In genomic region chr16:10968299-10968698, GRCm38 (mm10) we compare ENCODE assay signal across 18 mouse cellular contexts.
DNase-seq lines count a peak whose midpoint lies in the region; ATAC-seq and TF ChIP-seq lines count a peak whose summit lies in the region.
"Had no signal": no experiment of that assay in that cellular context is flagged by ENCODE, and none has a peak within 500 bp of the region (broad histone marks: within the 10 kb centered on the region; RNA-seq: fewer than 3 reads in every experiment).

No protein-coding gene starts in this region.

- no peak overlapping the region for H3K4me3 ChIP-seq in kidney, adult 2 months (ENCODE audit: insufficient read depth, low read depth, low read length)
- no peak overlapping the region for H3K4me3 ChIP-seq in kidney, embryonic 14.5 days (ENCODE audit: low read length)
- H3K4me3 ChIP-seq in midbrain, embryonic 10.5 days = no peak overlapping the region
- no peak overlapping the region for H3K4me3 ChIP-seq in midbrain, embryonic 13.5 days (replicated peaks)
- H3K4me3 ChIP-seq in kidney, embryonic 15.5 days (replicated peaks) = no peak overlapping the region
- no peak overlapping the region for H3K4me3 ChIP-seq in stomach, postnatal 0 days (ENCODE audit: low read depth, low read length)
- H3K4me3 ChIP-seq: embryonic facial prominence, embryonic 12.5 days; heart, embryonic 13.5 days; left cerebral cortex, adult 2 months; limb, embryonic 13.5 days; megakaryocyte, embryonic 14.5 days had no signal

- no peak overlapping the region for H3K9ac ChIP-seq in kidney, embryonic 14.5 days (ENCODE audit: low read depth, low read length)
- no peak overlapping the region for H3K9ac ChIP-seq in midbrain, embryonic 13.5 days (replicated peaks)
- H3K9ac ChIP-seq in kidney, embryonic 15.5 days = no peak overlapping the region
- H3K9ac ChIP-seq in stomach, postnatal 0 days (ENCODE audit: low read length) = 0 out of 2 replicates have a peak overlapping the region, but pooled peaks have one; percentile 8
- H3K9ac ChIP-seq: embryonic facial prominence, embryonic 12.5 days; forebrain, postnatal 0 days; heart, embryonic 13.5 days; limb, embryonic 13.5 days had no signal

- no peaks in the 10 kb centered on the region for H3K9me3 ChIP-seq in kidney, embryonic 14.5 days (ENCODE audit: control insufficient read depth, low read length)
- no peaks in the 10 kb centered on the region for H3K9me3 ChIP-seq in midbrain, embryonic 10.5 days (replicated peaks)
- no peaks in the 10 kb centered on the region for H3K9me3 ChIP-seq in midbrain, embryonic 13.5 days
- no peaks in the 10 kb centered on the region for H3K9me3 ChIP-seq in kidney, embryonic 15.5 days (replicated peaks)
- no peaks in the 10 kb centered on the region for H3K9me3 ChIP-seq in stomach, postnatal 0 days (ENCODE audit: control insufficient read depth, low read length)
- H3K9me3 ChIP-seq: embryonic facial prominence, embryonic 12.5 days; heart, embryonic 13.5 days; limb, embryonic 13.5 days; megakaryocyte, embryonic 14.5 days had no signal

- no peak for TF ChIP-seq CTCF in kidney, adult 2 months (conservative IDR thresholded peaks at IDR 0.05; ENCODE audit: insufficient read depth, insufficient read length, low read depth, low read length)
- no peak for TF ChIP-seq CTCF in stomach, postnatal 0 days (IDR thresholded peaks at IDR 0.05; ENCODE audit: low read depth)

- no peak overlapping the region for H3K4me2 ChIP-seq in kidney, embryonic 14.5 days (replicated peaks; ENCODE audit: low read depth, low read length)
- no peak overlapping the region for H3K4me2 ChIP-seq in midbrain, embryonic 13.5 days (replicated peaks)
- no peak overlapping the region for H3K4me2 ChIP-seq in kidney, embryonic 15.5 days
- no peak overlapping the region for H3K4me2 ChIP-seq in stomach, postnatal 0 days (replicated peaks; ENCODE audit: low read depth)
- H3K4me2 ChIP-seq: embryonic facial prominence, embryonic 12.5 days; heart, embryonic 13.5 days; limb, embryonic 13.5 days had no signal

- TF ChIP-seq EP300 in stomach, postnatal 0 days (optimal IDR thresholded peaks at IDR 0.05) = no peak

- peak; percentile 72 for DNase-seq in kidney, adult 2 months
- DNase-seq in midbrain, embryonic 10.5 days (ENCODE audit: low spot score) = no peak
- DNase-seq in stomach, postnatal 0 days (ENCODE audit: low spot score) = no peak
- DNase-seq in left cerebral cortex, adult 8-10 months (ENCODE audit: low spot score in 2 of 2) = no peak
- DNase-seq: cerebellum, adult 9-10 months; forebrain, postnatal 0 days; heart, postnatal 4 days; right cerebral cortex, postnatal 14 days; thymus, adult 18-20 months had no signal

- no peaks in the 10 kb centered on the region for H3K36me3 ChIP-seq in kidney, adult 2 months (ENCODE audit: control insufficient read depth, insufficient read depth, low read length)
- H3K36me3 ChIP-seq in kidney, embryonic 14.5 days (ENCODE audit: control insufficient read depth, insufficient read depth, low read length) = peaks cover 20% of the 10 kb centered on the region
- peaks cover 34% of the 10 kb centered on the region for H3K36me3 ChIP-seq in midbrain, embryonic 10.5 days
- H3K36me3 ChIP-seq in midbrain, embryonic 13.5 days = peaks cover 9% of the 10 kb centered on the region
- H3K36me3 ChIP-seq in kidney, embryonic 15.5 days = peaks cover 33% of the 10 kb centered on the region
- H3K36me3 ChIP-seq in stomach, postnatal 0 days (ENCODE audit: control insufficient read depth, insufficient read depth, low read length) = peaks cover 8% of the 10 kb centered on the region; the same call in 1 of the 2 replicates

- ATAC-seq in kidney, embryonic 14.5 days (ENCODE audit: low FRiP score, low TSS enrichment) = no peak
- no peak for ATAC-seq in midbrain, embryonic 13.5 days
- ATAC-seq in kidney, embryonic 15.5 days (replicated peaks; ENCODE audit: low FRiP score) = no peak
- ATAC-seq in stomach, postnatal 0 days (ENCODE audit: low FRiP score, low TSS enrichment) = no peak; the same call in 1 of the 2 replicates
- ATAC-seq: forebrain, postnatal 0 days; inflammation-experienced regulatory T-cells, adult 6 months had no signal

- TF ChIP-seq POLR2A in kidney, adult 2 months (IDR thresholded peaks at IDR 0.05; ENCODE audit: low read depth, low read length) = no peak

- WGBS in kidney, adult 2 months = 58% methylated on average over 4 of the region's 4 CpGs
- 91% methylated on average over 4 of the region's 4 CpGs for WGBS in kidney, embryonic 14.5 days
- 94% methylated on average over 4 of the region's 4 CpGs for WGBS in midbrain, embryonic 10.5 days
- WGBS in midbrain, embryonic 13.5 days = 93% methylated on average over 4 of the region's 4 CpGs
- WGBS in kidney, embryonic 15.5 days = 73% methylated on average over 4 of the region's 4 CpGs
- 69% methylated on average over 4 of the region's 4 CpGs for WGBS in stomach, postnatal 0 days

- peaks cover 18% of the 10 kb centered on the region for H3K4me1 ChIP-seq in kidney, adult 2 months (ENCODE audit: control insufficient read depth, insufficient read depth, low read length)
- H3K4me1 ChIP-seq in kidney, embryonic 14.5 days (ENCODE audit: control insufficient read depth, insufficient read depth, low read length) = peaks cover 3% of the 10 kb centered on the region; the same call in 1 of the 2 replicates
- peaks cover 29% of the 10 kb centered on the region for H3K4me1 ChIP-seq in midbrain, embryonic 10.5 days
- H3K4me1 ChIP-seq in midbrain, embryonic 13.5 days (replicated peaks) = no peaks in the 10 kb centered on the region; the same call in 1 of the 2 replicates
- H3K4me1 ChIP-seq in kidney, embryonic 15.5 days = peaks cover 43% of the 10 kb centered on the region
- no peaks in the 10 kb centered on the region; the same call in 1 of the 2 replicates for H3K4me1 ChIP-seq in stomach, postnatal 0 days (replicated peaks; ENCODE audit: control insufficient read depth, insufficient read depth)

- H3K27ac ChIP-seq in kidney, adult 2 months (ENCODE audit: insufficient read depth, low read depth, low read length) = peak overlapping the region; percentile 61
- no peak overlapping the region for H3K27ac ChIP-seq in kidney, embryonic 14.5 days (ENCODE audit: low read depth, low read length)
- H3K27ac ChIP-seq in midbrain, embryonic 10.5 days (replicated peaks) = peak overlapping the region; percentile 42
- no peak overlapping the region for H3K27ac ChIP-seq in midbrain, embryonic 13.5 days
- peak overlapping the region; percentile 15; the same call in 1 of the 2 replicates for H3K27ac ChIP-seq in kidney, embryonic 15.5 days
- no peak overlapping the region; the same call in 1 of the 2 replicates for H3K27ac ChIP-seq in stomach, postnatal 0 days (replicated peaks)
- H3K27ac ChIP-seq: embryonic facial prominence, embryonic 12.5 days; heart, embryonic 13.5 days; left cerebral cortex, adult 2 months; limb, embryonic 13.5 days had no signal

- no peaks in the 10 kb centered on the region for H3K27me3 ChIP-seq in kidney, adult 2 months (replicated peaks; ENCODE audit: control insufficient read depth, insufficient read depth, low read length)
- H3K27me3 ChIP-seq in kidney, embryonic 14.5 days (ENCODE audit: control insufficient read depth, insufficient read depth, low read length) = no peaks in the 10 kb centered on the region
- H3K27me3 ChIP-seq in midbrain, embryonic 10.5 days (ENCODE audit: low read depth, poor library complexity, severe bottlenecking) = no peaks in the 10 kb centered on the region
- no peaks in the 10 kb centered on the region for H3K27me3 ChIP-seq in midbrain, embryonic 13.5 days
- H3K27me3 ChIP-seq in kidney, embryonic 15.5 days = no peaks in the 10 kb centered on the region
- no peaks in the 10 kb centered on the region for H3K27me3 ChIP-seq in stomach, postnatal 0 days (ENCODE audit: control insufficient read depth, insufficient read depth, low read length)
- H3K27me3 ChIP-seq: embryonic facial prominence, embryonic 12.5 days; heart, embryonic 13.5 days; limb, embryonic 13.5 days; megakaryocyte, embryonic 14.5 days had no signal

Comparison
In these comparisons a context has a peak if more than half of its experiments do, and no peak if none do; other contexts are left out.
1. H3K27ac ChIP-seq: peak in kidney, adult 2 months (single experiment), midbrain, embryonic 10.5 days (single experiment) and kidney, embryonic 15.5 days (single experiment); none in kidney, embryonic 14.5 days (single experiment), midbrain, embryonic 13.5 days (single experiment) and stomach, postnatal 0 days (single experiment).